Comparison of ENCODE assay signal across 12 mouse cellular contexts in genomic region chr6:27305351-27305750, GRCm38 (mm10).
"Had no signal": no experiment of that assay in that cellular context is flagged by ENCODE, and none has a peak within 500 bp of the region (broad histone marks: within the 10 kb centered on the region; RNA-seq: fewer than 3 reads in every experiment).

No protein-coding gene starts in this region.

- ATAC-seq: midbrain, embryonic 15.5 days had no signal

- H3K9ac ChIP-seq: limb, embryonic 13.5 days; liver, embryonic 14.5 days; midbrain, embryonic 15.5 days had no signal

- H3K27me3 ChIP-seq: limb, embryonic 13.5 days; midbrain, embryonic 15.5 days had no signal

- H3K36me3 ChIP-seq: limb, embryonic 13.5 days; midbrain, embryonic 15.5 days had no signal

- DNase-seq: kidney, postnatal 36 days; layer of hippocampus, adult 9-11 months; layer of hippocampus, postnatal 36 days; left cerebral cortex, postnatal 4 days; lung, adult 18-20 months; lung, postnatal 36 days; thymus, postnatal 4 days had no signal

- H3K4me1 ChIP-seq: limb, embryonic 13.5 days; midbrain, embryonic 15.5 days had no signal

- H3K4me3 ChIP-seq: limb, embryonic 13.5 days; midbrain, embryonic 15.5 days had no signal

- H3K27ac ChIP-seq: kidney, postnatal 0 days; limb, embryonic 13.5 days; liver, embryonic 14.5 days; midbrain, embryonic 15.5 days; stomach, postnatal 0 days had no signal

- H3K4me2 ChIP-seq: limb, embryonic 13.5 days; midbrain, embryonic 15.5 days had no signal

- H3K9me3 ChIP-seq: limb, embryonic 13.5 days; midbrain, embryonic 15.5 days had no signal
